Mouse (Mus musculus) midbrain, embryonic 12.5 days (tissue): Measurements from ENCODE around the gene Ephb6. TPM values are rescaled to one million over a fixed set of nuclear protein-coding genes. Genes with fewer than 3 reads are reported as not detected.

Source experiments
- ATAC-seq: fragments of 200-750 bp; cut with Nextera tagmentation; 2 replicates; pipeline ENCODE4 v1.8.0; 2017; ENCODE audit warnings: low read depth, moderate TSS enrichment, moderate library complexity; ENCODE audit not compliant: low FRiP score
- H3K27ac ChIP-seq: fragments of 300-500 bp; sonication (generic); replicated peaks from 2 replicates; pipeline ENCODE4 v1.5.1; 2016; ENCODE audit warnings: mild to moderate bottlenecking
- H3K27me3 ChIP-seq: fragments of 300-500 bp; sonication (generic); 2 replicates; pipeline ENCODE4 v1.6.1; 2016; ENCODE audit warnings: mild to moderate bottlenecking
- H3K36me3 ChIP-seq: fragments of 300-500 bp; sonication (generic); 2 replicates; pipeline ENCODE4 v1.6.1; 2016
- H3K4me1 ChIP-seq: fragments of 300-500 bp; sonication (generic); 2 replicates; pipeline ENCODE4 v1.6.1; 2016
- H3K4me2 ChIP-seq: fragments of 300-500 bp; sonication (generic); replicated peaks from 2 replicates; pipeline ENCODE4 v1.6.1; 2016; ENCODE audit warnings: mild to moderate bottlenecking, moderate library complexity
- H3K4me3 ChIP-seq: fragments of 300-500 bp; sonication (generic); 2 replicates; pipeline ENCODE4 v1.5.1; 2016; ENCODE audit warnings: mild to moderate bottlenecking
- H3K9ac ChIP-seq: fragments of 300-500 bp; sonication (generic); replicated peaks from 2 replicates; pipeline ENCODE4 v1.6.1; 2016; ENCODE audit warnings: mild to moderate bottlenecking, moderate library complexity
- H3K9me3 ChIP-seq: fragments of 300-500 bp; sonication (generic); 2 replicates; pipeline ENCODE4 v1.6.1; 2016; ENCODE audit warnings: mild to moderate bottlenecking
- WGBS: fragments of 180-500 bp; shearing (Covaris S2); methylation state at CpG from one replicate; pipeline ENCODE4 v1.1.7; 2016; 5-methylcytosine and 5-hydroxymethylcytosine counted together
- polyA plus RNA-seq: library from polyadenylated mRNA; unstranded; fragments of >200 nt; fragmentation: Nextera tagmentation; extraction: Ambion mirVana; gene quantifications from 2 replicates; pipeline ENCODE4 v1.2.1, GENCODE M21; 2016

Gene Ephb6
- polyA plus RNA-seq, 1 experiment from 2014 or later = 20.7 TPM

DNA sequence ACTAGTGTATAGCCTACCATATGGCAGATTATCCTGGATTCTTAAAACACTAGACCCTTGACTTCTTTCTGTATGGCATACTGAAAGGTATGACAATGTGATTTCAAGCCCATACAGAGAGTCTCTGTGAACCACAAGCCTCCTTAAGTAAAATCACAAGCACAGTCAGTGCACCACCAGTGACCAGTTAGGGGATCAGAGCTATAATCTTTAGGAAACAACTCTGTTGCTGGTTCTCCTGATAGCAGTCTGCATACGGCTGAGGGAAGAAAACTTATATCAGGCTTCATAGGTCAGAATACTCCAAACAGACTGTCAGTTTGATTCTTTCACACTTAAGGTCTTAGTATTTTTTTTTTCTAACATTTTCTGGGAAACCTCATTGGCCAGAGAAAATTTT, 53.2 kb downstream of the Ephb6 start:
- no peak for ATAC-seq
- Histone ChIP-seq H3K27me3 (no peaks in the 10 kb centered on the region), H3K4me3 (no peak overlapping the region), H3K9me3 (no peaks in the 10 kb centered on the region), H3K4me1 (no peaks in the 10 kb centered on the region), H3K9ac (no peak overlapping the region), H3K36me3 (no peaks in the 10 kb centered on the region), H3K4me2 (no peak overlapping the region), H3K27ac (no peak overlapping the region)
- WGBS = 74% methylated on average over 1 of the region's 1 CpGs

DNA sequence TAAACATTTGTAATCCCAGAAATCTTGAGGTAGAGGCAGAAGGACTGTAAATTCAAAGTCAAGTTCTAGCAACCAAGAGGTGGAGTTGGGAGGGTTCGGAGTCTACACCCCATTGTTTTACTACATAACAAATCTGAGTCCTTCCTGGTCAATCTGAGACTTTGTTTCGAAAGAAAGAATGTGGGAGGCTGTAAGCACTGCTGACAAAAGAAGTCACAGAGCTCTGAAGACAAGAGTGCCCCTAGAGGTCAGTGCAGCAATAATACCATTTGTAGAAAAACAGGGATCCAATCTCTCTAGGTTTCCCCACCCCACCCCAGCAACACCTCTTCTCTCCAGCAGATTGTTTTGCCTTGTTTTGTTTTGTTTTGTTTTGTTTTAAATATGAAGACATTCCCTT, 57.0 kb downstream of the Ephb6 start:
- ATAC-seq = no peak
- no peaks in the 10 kb centered on the region for H3K9me3 ChIP-seq
- no peaks in the 10 kb centered on the region for H3K4me1 ChIP-seq
- no peak overlapping the region for H3K4me2 ChIP-seq
- H3K27me3 ChIP-seq = no peaks in the 10 kb centered on the region
- WGBS = 20% methylated on average over 2 of the region's 2 CpGs
- no peaks in the 10 kb centered on the region for H3K36me3 ChIP-seq
- no peak overlapping the region for H3K9ac ChIP-seq
- H3K4me3 ChIP-seq = no peak overlapping the region
- H3K27ac ChIP-seq = no peak overlapping the region

Other genes starting within 250 kb of the Ephb6 start
- not detected in 2 replicates for gene Prss3, start 227.8 kb upstream of the Ephb6 start, polyA plus RNA-seq
- gene Gm5771, start 213.1 kb upstream of the Ephb6 start, polyA plus RNA-seq = not detected in 2 replicates
- gene Gm10334, start 159.3 kb upstream of the Ephb6 start, polyA plus RNA-seq = not detected in 2 replicates
- not detected in 2 replicates for gene Prss1, start 146.6 kb upstream of the Ephb6 start, polyA plus RNA-seq
- gene Prss2, start 83.7 kb upstream of the Ephb6 start, polyA plus RNA-seq = not detected in 2 replicates
- 0.37 and 0.58 TPM in 2 replicates for gene Trpv6, start 30.9 kb downstream of the Ephb6 start, polyA plus RNA-seq
- gene Trpv5, start 75.3 kb downstream of the Ephb6 start, polyA plus RNA-seq = not detected in 2 replicates
- not detected in 2 replicates for gene Llcfc1, start 78.9 kb downstream of the Ephb6 start, polyA plus RNA-seq
- gene Kel, start 98.9 kb downstream of the Ephb6 start, polyA plus RNA-seq = 8.9 and 10.3 TPM in 2 replicates
- not detected in 2 replicates for gene Olfr459, start 169.7 kb downstream of the Ephb6 start, polyA plus RNA-seq
- gene Pip, start 242.1 kb downstream of the Ephb6 start, polyA plus RNA-seq = not detected in 2 replicates
- gene Sval2, start 247.5 kb downstream of the Ephb6 start, polyA plus RNA-seq = not detected in 2 replicates